Mouse (Mus musculus) heart, postnatal 25 days (tissue): Measurements from ENCODE around the gene Slc35f3. TPM values are rescaled to one million over a fixed set of nuclear protein-coding genes. Genes with fewer than 3 reads are reported as not detected.
"Not testable (repeated sequence)": the region's sequence is repeated elsewhere in the genome, so short reads cannot be mapped to it uniquely, and the experiment has no call there.

Experiments
- DNase-seq: peaks from one replicate; pipeline ENCODE4 v3.0.0; 2022; ENCODE audit warnings: low spot score
- intact Hi-C: fragments of 180-260 bp; cut with DNase I; formaldehyde crosslinking; loops from one replicate; pipeline ENCODE4 v1.15.1; 2025
- total RNA-seq, 2 experiments: library from RNA; stranded (reverse); gene quantifications; 2 replicates each; pipeline ENCODE4 v1.2.3; 2021

Slc35f3 gene
- total RNA-seq, 2 experiments from 2014 or later, result 0.11 TPM; not detected in 1

DNA sequence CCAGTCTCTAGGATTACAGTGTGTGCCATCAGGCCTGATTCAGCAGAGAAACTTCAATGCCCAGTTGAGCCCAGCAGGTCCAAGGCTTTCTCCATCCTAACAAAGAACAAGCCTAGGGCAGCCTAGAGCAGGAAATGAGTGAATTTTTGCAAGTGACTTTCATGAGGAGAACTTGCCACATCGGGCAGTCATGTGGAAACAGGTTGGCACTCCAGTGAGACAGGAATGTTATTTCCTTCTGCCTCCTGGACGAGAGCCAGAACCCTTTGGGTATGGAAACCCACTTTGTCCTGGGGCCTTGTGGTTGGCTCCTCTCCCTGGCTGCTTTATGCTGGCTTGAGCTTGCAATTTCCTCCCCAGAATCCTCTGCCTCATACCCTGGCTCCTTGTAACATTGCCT lies 93.2 kb downstream of the Slc35f3 start:
- intact Hi-C loops, result no loop called here
- no peak for DNase-seq

DNA sequence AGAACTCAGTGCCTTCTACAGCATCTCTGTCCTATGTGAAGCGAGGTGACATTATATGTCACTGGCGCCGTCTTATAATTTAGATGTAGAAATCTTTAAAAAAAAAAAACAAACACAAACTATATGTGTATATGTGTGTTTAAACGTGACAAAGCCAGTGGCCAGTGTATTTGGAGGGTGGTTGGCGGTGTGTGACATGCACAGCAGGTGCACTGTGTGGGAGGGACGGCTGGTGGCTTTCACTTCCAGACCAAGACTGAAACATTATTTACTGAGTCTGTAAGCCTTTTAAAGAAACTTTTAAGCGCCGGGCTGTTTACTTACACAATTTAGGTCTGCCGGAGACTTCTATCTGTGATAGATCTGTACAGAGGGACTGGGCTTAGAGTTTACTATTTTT lies 97.0 kb downstream of the Slc35f3 start:
- no peak for DNase-seq
- intact Hi-C loops, result no loop called here

DNA sequence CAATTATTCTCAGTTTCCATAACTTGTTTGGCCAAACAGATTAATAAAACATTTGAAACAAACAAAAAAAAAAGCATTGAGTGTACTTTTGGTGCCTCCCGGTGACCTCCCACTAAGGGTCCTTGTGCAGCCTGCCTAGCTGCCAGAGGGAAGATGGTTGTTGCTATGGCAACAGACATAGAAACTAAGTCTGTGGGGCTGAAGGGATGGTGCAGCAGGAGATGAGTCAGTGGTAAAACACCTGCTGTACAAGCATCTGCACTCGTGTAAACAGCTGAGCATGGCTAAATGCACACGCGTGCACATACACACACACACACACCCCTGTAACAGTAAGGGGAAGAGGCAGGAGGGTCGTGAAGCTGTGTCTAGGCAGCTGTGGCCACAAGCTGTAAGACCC lies 97.6 kb downstream of the Slc35f3 start:
- intact Hi-C loops, result no loop called here
- DNase-seq, result no peak

DNA sequence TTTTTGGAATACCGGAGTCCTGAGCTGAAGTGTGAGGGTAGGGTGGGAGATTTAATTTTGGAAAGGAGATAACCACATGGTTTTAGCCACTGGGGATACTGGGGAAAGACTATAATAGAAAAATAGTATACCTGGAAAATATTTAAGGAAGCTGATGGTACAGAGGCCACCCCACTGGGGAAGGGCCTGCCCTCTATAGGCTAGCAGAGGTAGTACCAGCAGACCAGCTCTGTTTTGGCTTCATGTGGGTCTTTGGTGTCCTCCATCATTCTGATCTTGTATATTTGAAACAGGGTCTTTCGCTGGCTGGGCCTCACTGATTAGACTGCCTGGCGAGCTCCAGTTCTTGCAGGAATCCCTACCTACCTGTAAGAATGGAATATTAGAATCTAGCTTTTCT lies 100.0 kb downstream of the Slc35f3 start:
- intact Hi-C loops, result no loop called here
- DNase-seq, result no peak

DNA sequence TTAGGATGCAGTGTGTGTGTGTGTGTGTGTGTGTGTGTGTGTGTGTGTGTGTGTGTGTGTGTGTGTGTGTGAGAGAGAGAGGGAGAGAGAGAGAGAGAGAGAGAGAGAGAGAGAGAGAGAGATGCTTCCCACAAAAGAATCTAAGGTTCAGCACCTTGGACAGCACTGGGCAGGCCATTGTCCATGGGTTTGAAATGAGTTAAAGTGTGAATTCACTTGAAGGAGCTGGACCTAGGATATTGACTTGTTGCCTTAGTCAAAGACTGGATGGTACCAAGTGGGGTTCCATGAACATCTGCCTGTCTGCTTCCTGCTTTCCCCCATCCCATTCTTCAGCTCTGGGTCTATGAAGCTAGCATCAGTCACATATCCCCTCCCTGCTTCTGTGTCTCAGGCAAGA lies 106.2 kb downstream of the Slc35f3 start:
- intact Hi-C loops, DNase-seq: not testable (repeated sequence)

DNA sequence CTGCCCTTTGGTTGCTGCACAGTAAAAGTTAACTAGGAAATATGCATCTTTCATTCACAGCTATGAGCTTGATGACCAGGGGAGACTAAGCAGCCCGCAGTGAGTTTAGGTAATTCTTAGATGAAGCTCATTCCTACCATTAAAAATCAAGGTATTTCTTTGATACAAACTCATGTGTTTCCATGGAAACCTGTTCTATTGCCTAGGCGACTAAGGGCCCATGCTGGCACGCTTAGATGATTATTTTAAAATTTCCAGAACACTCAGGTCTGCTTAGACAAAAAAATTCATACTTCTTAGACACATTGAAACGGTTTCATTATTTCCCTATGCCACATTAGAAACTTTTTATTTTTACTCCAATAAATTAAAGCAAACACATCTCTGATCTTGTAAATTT lies 106.7 kb downstream of the Slc35f3 start:
- DNase-seq, result no peak
- intact Hi-C loops, result no loop called here

DNA sequence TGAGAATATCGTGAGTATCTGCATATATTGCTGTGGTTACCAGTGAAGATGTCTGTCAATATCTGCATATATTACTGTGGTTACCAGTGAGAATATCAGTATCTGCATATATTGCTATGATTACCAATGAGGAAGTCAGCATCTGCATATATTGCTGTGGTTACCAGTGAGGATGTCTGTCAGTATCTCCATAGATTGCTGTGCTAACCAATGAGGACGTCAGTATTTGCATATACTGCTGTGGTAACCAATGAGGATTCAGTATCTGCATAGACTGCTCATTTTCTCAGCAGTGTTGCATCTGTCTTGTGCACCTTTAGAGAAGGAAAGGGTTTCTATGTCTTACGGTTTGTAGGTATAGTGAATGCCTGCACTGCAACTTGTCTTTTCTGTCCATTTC lies 122.5 kb downstream of the Slc35f3 start:
- intact Hi-C loops, result loop anchor here (5.0 kb wide), 1 partner anchor 526 kb away; the partner anchor contains the start of gene Tomm20
- DNase-seq, result no peak

DNA sequence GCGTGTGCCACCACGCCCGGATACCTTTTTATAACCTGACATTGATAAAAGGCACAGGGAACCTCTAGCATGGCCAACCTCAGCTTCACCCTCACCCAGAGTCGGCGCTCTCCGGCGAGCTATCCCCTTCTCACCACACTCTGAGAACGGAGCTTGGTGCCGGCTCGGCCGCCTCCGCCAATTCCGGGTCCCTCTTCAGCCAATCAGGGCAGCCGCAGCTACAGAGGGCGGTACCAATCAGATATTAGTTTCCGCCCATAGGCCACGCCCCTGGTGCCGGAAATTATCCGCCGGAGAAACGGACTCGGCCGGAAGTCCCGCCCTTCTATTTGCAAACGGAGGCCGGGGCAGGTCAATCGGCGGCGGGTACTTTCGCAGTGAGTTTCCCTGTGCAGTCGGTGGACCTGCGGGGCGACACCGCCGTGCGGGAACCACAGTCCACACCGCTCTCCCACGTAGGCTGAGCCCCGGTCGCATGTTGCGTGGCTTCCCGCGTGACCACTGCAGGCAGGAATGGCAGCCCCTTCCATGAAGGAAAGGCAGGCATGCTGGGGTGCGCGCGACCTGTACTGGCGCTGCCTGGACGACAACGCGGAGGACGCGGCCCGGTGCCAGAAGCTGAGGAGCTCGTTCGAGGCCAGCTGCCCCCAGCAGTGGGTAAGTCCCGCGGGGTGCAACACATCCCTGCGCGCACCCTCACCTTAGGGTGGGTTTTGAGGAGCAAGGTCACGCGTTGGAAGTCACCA lies 124.0 kb downstream of the Slc35f3 start, which contains the start of gene Coa6:
Gene Coa6 (plus strand): TSS at position 342 of the 746 bp plus-strand sequence.
- intact Hi-C loops, result loop anchor here (5.0 kb wide), 1 partner anchor 525 kb away; the partner anchor contains the start of gene Tomm20
- peak; percentile 94 for DNase-seq

DNA sequence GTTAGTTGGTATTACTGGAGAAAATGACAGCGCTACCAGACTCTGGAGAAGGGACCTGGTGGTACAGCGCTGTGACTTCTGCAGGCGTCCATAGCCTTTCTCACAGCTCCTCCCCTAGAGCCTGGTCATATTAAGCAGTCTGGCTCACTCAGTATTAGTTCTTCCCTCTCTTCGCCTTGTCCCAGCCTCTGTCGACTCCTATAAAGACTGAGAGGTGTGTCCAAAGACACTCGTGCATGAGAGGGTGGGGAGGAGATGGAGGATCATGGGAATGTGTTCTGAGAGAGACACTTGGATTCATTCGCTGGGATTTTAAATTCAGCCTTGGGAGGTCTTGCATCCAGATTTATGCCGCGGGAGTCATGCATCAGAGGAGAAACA lies 124.6 kb downstream of the Slc35f3 start:
- intact Hi-C loops, result loop anchor here (5.0 kb wide), 1 partner anchor 524 kb away; the partner anchor contains the start of gene Tomm20
- DNase-seq, result no peak

DNA sequence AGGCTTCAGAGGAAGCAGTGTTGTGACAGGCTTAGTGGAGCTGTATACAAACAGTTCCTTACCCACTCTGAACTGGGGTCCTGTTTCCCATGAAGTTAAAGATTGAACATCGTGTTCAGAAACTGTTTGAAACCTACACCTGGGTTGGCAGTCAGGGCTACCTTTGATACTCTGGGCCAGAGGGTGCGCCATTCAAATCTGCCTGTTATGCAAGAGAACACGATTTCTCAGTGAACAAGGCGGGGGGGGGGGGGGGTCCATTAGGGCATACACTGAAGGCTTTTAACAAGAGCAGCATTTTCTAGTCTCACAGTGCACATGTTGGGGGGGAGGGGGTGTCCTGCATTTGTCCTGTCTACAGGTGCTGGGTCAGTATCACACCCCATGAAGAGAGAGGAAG lies 125.8 kb downstream of the Slc35f3 start:
- intact Hi-C loops, result loop anchor here (5.0 kb wide), 1 partner anchor 523 kb away; the partner anchor contains the start of gene Tomm20
- no peak for DNase-seq

DNA sequence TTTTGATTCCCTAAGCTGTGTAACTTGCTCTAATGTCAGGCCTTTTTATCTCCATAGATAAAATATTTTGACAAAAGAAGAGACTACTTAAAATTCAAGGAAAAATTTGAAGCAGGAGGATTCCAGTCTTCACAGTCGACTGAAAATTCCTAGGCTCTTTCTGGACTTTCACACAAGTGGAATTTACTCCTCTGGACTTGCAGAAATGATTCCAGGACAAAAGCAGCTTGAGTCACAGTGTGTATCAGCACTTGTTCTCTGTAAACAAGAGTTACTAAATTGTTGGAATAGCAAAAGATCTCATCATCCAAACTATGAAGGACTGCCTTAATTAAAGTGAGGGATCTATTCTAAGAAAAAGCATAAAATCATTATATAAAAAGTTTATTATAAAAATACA lies 126.6 kb downstream of the Slc35f3 start:
- intact Hi-C loops, result loop anchor here (5.0 kb wide), 1 partner anchor 522 kb away; the partner anchor contains the start of gene Tomm20
- no peak for DNase-seq

DNA sequence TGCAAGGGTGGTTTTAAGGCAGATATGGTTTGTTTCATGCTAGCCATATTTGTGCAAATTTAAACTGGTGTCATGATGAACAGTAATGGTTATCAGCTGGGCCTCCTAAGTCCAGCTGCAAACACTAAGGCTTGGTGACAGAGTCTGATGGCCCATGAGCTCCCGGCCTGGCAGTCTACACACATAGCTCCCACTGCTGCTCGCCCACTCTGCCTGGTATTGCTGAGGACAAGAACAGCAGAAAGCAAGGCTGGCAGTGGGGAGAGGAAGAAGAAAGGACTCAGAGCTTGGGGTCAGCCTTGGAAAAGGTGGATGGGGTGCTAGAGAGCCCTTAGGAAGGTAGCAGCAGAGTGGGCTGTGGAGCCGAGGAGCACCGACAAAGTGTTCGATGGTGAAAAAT lies 131.3 kb downstream of the Slc35f3 start:
- DNase-seq, result no peak
- intact Hi-C loops, result no loop called here

DNA sequence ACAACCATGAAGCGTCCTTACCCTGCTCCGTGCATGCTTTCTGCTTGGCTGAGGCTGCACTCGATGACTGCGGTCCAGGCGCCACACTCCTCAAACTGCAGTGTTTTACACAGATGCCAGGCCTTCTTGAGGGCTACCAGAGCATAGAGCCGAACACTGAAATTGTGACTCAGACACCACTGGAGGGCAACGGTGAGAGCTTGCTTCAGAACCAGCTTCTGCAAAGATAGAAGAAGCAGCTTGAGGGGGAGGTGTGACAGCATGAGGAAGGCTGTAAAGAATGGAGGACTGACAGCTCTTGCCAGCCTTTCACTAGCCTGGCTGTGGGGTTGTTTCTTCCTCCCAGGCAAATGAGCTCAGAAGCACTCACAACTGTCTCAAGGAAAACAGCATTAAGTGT lies 135.5 kb downstream of the Slc35f3 start:
- intact Hi-C loops, result no loop called here
- no peak for DNase-seq

DNA sequence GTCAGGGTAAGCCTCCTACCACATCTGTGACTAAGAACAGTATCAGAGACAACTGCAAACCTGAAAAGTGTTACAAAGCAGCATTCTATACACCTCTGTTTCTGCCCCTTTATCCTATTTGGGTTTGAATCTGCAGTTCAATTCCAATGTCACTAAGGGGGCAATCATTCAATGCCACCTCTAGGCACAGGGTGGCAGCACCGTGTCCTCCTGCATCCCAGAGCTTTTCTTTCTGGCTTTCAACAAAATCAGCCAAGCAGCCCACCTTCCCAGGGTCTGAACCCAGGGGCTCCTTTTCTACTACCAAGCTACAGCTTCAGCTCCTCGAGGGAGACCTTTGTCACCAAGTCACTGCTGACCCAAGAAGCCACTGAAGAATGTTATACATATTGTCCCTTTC lies 140.6 kb downstream of the Slc35f3 start:
- intact Hi-C loops, result no loop called here
- no peak for DNase-seq

Other genes with a start within 250 kb of the Slc35f3 start
- gene Coa6, start 124.0 kb downstream of the Slc35f3 start, total RNA-seq, result 10 to 100 TPM; 24.8 to 26.2 TPM
- 1 to 10 TPM; 4.0 to 5.1 TPM for gene Tarbp1, start 176.5 kb downstream of the Slc35f3 start, total RNA-seq